Mouse (Mus musculus) C3H10T1/2 (cell line): ENCODE measurements around the gene Eml2. TPM values are rescaled to one million over a fixed set of nuclear protein-coding genes. Genes with fewer than 3 reads are reported as not detected.

ENCODE experiments used
- polyA plus RNA-seq, 2 experiments: library from polyadenylated mRNA; unstranded; fragments of >200 nt; fragmentation: generic; extraction: Trizol; gene quantifications; one replicate each; pipeline ENCODE4 v1.2.1; 2012; ENCODE audit warnings: missing spikeins in 2 of 2

The Eml2 gene
- under 1 TPM in 1 of 2 experiments, not detected in 1; 0.02 TPM for polyA plus RNA-seq

GRCm38 (mm10) chr7:19175708-19176515 is at the start of gene Eml2:
Eml2 (plus strand) TSS chr7:19176421.

GRCm38 (mm10) chr7:19148875-19149541 is 27.2 kb upstream of the Eml2 start, which contains the start of gene Qpctl:
Qpctl (minus strand) TSS chr7:19149291.

GRCm38 (mm10) chr7:19149626-19150025 is 26.6 kb upstream of the Eml2 start, which contains the start of gene Snrpd2:
Snrpd2 (plus strand) TSS chr7:19149722.

GRCm38 (mm10) chr7:19165656-19166423 is 10.4 kb upstream of the Eml2 start, which contains the start of gene Gipr:
Gipr (minus strand) TSS chr7:19166127.

GRCm38 (mm10) chr7:19211996-19212755 is 36.0 kb downstream of the Eml2 start, which contains the start of gene Gpr4:
Gpr4 (plus strand) TSS chr7:19212538.

DNA sequence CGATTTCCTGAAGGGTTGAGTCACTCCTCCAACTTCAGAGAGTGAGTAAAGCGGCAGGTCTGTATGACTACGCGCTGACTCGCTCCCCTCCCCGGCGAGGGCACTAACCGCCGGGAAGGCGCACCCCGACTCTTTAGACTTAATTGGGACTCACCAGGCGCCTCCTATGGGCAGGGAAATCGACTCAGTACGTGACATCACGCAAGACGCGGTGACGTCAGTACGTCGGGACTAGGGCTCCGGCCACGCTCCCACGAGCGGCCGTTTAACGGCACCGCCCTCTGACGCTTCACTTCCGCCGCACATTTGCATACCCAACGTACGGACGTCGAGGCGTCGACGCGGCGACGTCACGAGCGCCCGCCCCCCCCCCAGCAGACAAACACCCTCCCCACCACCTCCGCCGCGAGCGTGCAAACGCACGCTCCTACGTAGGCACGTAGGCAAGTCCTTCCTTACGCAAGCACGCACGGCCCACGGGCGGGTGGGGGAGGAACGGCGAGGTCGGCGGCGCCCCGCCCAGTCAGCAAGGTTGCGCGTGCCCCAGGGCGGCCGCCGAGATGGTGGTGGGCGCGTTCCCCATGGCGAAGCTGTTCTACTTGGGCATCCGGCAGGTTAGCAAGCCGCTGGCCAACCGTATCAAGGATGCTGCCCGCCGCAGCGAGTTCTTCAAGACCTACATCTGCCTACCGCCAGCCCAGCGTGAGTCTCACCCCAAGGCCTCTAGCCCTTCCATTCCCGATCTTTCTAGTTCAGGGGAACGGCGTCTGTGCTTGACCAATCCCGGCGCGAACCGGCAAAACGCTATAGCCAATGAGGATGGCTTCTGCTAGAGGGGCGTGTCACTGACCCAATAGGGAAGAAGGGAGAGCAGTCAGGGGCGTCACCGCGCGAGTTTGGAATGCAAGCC is 51.9 kb downstream of the Eml2 start, which contains the start of gene Opa3:
TSS of gene Opa3 (plus strand) at position 452 of the 910 bp plus-strand sequence.

Other genes starting within 250 kb of the Eml2 start
- gene Nanos2, start 189.0 kb upstream of the Eml2 start, polyA plus RNA-seq = not detected
- 10 to 100 TPM; 12.3 to 25.1 TPM for gene Mypop, start 185.2 kb upstream of the Eml2 start, polyA plus RNA-seq
- gene Irf2bp1, start 172.4 kb upstream of the Eml2 start, polyA plus RNA-seq = 10 to 100 TPM; 40.5 to 48.4 TPM
- gene Foxa3, start 152.9 kb upstream of the Eml2 start, polyA plus RNA-seq = under 1 TPM; 0.04 to 0.06 TPM
- 100 to 1,000 TPM in 1 of 2 experiments, 10 to 100 TPM in 1; 85.0 to 109 TPM for gene Sympk, start 152.0 kb upstream of the Eml2 start, polyA plus RNA-seq
- gene Rsph6a, start 121.7 kb upstream of the Eml2 start, polyA plus RNA-seq = under 1 TPM; 0.08 to 0.26 TPM
- gene Dmwd, start 100.2 kb upstream of the Eml2 start, polyA plus RNA-seq = 10 to 100 TPM; 39.5 to 50.7 TPM
- gene Dmpk, start 92.6 kb upstream of the Eml2 start, polyA plus RNA-seq = 10 to 100 TPM; 23.1 to 40.3 TPM
- 10 to 100 TPM in 1 of 2 experiments, 1 to 10 TPM in 1; 3.1 to 18.0 TPM for gene Six5, start 81.8 kb upstream of the Eml2 start, polyA plus RNA-seq
- not detected for gene Gm4969, start 58.1 kb upstream of the Eml2 start, polyA plus RNA-seq
- 1 to 10 TPM; 3.9 to 9.2 TPM for gene Fbxo46, start 56.6 kb upstream of the Eml2 start, polyA plus RNA-seq
- 1 to 10 TPM; 4.7 to 6.0 TPM for gene Qpctl, start 27.1 kb upstream of the Eml2 start, polyA plus RNA-seq
- gene Snrpd2, start 26.7 kb upstream of the Eml2 start, polyA plus RNA-seq = 100 to 1,000 TPM; 214 to 583 TPM
- gene Gipr, start 10.3 kb upstream of the Eml2 start, polyA plus RNA-seq = under 1 TPM; 0.02 to 0.15 TPM
- gene Gpr4, start 36.1 kb downstream of the Eml2 start, polyA plus RNA-seq = under 1 TPM; 0.05 to 0.14 TPM
- gene Opa3, start 51.9 kb downstream of the Eml2 start, polyA plus RNA-seq = 10 to 100 TPM; 22.3 to 24.0 TPM
- gene Vasp, start 95.4 kb downstream of the Eml2 start, polyA plus RNA-seq = 10 to 100 TPM; 30.1 to 39.1 TPM
- not detected for gene Ppm1n, start 103.6 kb downstream of the Eml2 start, polyA plus RNA-seq
- 1 to 10 TPM in 1 of 2 experiments, under 1 TPM in 1; 0.91 to 1.1 TPM for gene Rtn2, start 106.2 kb downstream of the Eml2 start, polyA plus RNA-seq
- 1 to 10 TPM in 1 of 2 experiments, under 1 TPM in 1; 0.29 to 1.1 TPM for gene Fosb, start 133.6 kb downstream of the Eml2 start, polyA plus RNA-seq
- gene Ercc1, start 168.4 kb downstream of the Eml2 start, polyA plus RNA-seq = 100 to 1,000 TPM in 1 of 2 experiments, 10 to 100 TPM in 1; 85.1 to 272 TPM
- 10 to 100 TPM in 1 of 2 experiments, 1 to 10 TPM in 1; 9.0 to 24.5 TPM for gene Cd3eap, start 183.1 kb downstream of the Eml2 start, polyA plus RNA-seq
- gene Ppp1r13l, start 183.3 kb downstream of the Eml2 start, polyA plus RNA-seq = 1 to 10 TPM; 7.3 to 7.9 TPM
- 10 to 100 TPM in 1 of 2 experiments, 1 to 10 TPM in 1; 6.7 to 12.5 TPM for gene Ercc2, start 205.6 kb downstream of the Eml2 start, polyA plus RNA-seq
- gene Klc3, start 227.7 kb downstream of the Eml2 start, polyA plus RNA-seq = 1 to 10 TPM in 1 of 2 experiments, under 1 TPM in 1; 0.61 to 2.7 TPM
- gene Ckm, start 228.4 kb downstream of the Eml2 start, polyA plus RNA-seq = under 1 TPM in 1 of 2 experiments, not detected in 1; 0.05 TPM